Mouse (Mus musculus): ENCODE results near the gene Cylc1. TPM values are rescaled to one million over a fixed set of nuclear protein-coding genes. Genes with fewer than 3 reads are reported as not detected.

Cylc1 gene
- polyA plus RNA-seq (2015; fragmentation: Nextera tagmentation; extraction: Ambion mirVana), result not detected in 2 replicates

DNA sequence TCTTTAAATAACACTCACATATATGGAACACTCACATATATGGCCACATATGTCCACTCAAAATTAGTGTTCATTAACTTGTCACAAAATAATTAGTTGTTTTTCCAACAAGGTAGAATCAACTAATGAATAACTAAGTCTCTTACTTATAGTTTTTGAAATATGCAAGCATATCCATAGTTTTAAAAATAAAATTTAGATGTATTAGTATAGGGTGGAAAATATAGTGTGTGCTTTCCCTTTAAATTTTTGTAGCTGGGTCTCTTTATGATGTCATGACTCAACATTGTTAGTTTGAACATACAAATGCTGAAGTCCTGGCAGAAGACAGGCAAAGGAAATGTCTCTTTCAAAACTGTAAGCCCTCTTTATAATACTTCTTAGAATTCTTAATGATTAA, at the start of gene Cylc1:
Gene Cylc1, plus strand, starts transcription at position 301 of the 400 bp plus-strand sequence.
- H3K27me3 ChIP-seq, result no peaks in the 10 kb centered on the region
- no peak within 1 kb of the TSS for H3K4me2 ChIP-seq
- H3K9me3 ChIP-seq, result no peaks in the 10 kb centered on the region
- H3K36me3 ChIP-seq, result no peaks in the 10 kb centered on the region
- no peaks in the 10 kb centered on the region for H3K4me1 ChIP-seq
- no peak within 1 kb of the TSS for H3K4me3 ChIP-seq
- no peak within 1 kb of the TSS for H3K9ac ChIP-seq
- no peak for ATAC-seq (ENCODE audit: insufficient number of reproducible peaks, insufficient read depth, low FRiP score, low TSS enrichment, low read depth)
- H3K27ac ChIP-seq, result no peak within 1 kb of the TSS

DNA sequence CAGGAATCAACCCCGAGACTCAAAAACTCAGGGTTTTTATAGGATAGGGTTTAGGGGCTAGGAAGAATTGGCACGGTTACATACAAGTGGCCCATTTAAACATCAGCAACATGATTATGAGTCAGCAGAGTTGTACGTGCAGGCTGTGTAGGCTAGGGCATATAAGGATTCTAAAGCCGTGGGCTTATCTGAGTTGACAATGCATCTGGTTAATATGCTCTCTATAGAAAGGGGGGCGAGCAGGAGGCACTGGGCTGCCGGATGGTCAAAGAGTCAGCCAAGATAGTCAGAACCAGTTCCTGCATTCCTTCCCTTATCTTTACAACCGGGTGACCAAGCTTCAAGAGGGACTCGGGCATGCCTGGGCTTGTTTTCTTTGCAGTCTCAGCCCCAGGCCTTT, 31.5 kb upstream of the Cylc1 start:
- H3K9me3 ChIP-seq, result no peaks in the 10 kb centered on the region
- H3K4me3 ChIP-seq, result no peak overlapping the region
- WGBS, result 84% methylated on average over 8 of the region's 8 CpGs
- no peak overlapping the region for H3K9ac ChIP-seq
- no peaks in the 10 kb centered on the region for H3K27me3 ChIP-seq
- no peak overlapping the region for H3K4me2 ChIP-seq
- H3K4me1 ChIP-seq, result no peaks in the 10 kb centered on the region
- no peaks in the 10 kb centered on the region for H3K36me3 ChIP-seq
- no peak overlapping the region for H3K27ac ChIP-seq
- ATAC-seq (ENCODE audit: insufficient number of reproducible peaks, insufficient read depth, low FRiP score, low TSS enrichment, low read depth), result no peak

DNA sequence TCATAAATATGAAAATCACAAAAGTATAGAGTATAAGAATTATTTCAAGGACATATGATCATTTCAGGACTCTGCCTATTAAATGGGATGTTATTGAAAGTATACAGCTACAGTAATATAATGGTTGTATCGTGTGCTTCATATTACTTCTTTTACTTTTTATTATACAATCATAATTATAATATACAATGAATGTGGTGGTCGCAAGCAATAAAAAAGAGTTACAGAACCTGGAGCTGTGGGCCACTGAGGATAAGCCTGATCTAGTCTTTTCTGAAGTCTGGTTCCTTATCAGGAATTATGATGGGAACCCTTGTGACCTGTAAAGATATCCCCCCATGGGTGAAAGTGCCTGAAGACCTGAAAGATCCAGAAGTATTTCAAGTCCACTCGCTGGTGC, 57.8 kb downstream of the Cylc1 start, which contains the start of gene Gm10112:
Gene Gm10112, plus strand, starts transcription at position 301 of the 400 bp plus-strand sequence.
- ATAC-seq (ENCODE audit: insufficient number of reproducible peaks, insufficient read depth, low FRiP score, low TSS enrichment, low read depth), result no peak

More for the DNA sequence above, 57.8 kb downstream of the Cylc1 start, which contains the start of gene Gm10112:
- H3K9ac ChIP-seq, result no peak within 1 kb of the TSS
- H3K27me3 ChIP-seq, result no peaks in the 10 kb centered on the region
- H3K4me1 ChIP-seq, result no peaks in the 10 kb centered on the region
- WGBS, result 84% methylated on average over 3 of the region's 3 CpGs
- no peak within 1 kb of the TSS for H3K4me2 ChIP-seq
- no peak within 1 kb of the TSS for H3K27ac ChIP-seq
- H3K9me3 ChIP-seq, result no peaks in the 10 kb centered on the region
- H3K36me3 ChIP-seq, result no peaks in the 10 kb centered on the region
- H3K4me3 ChIP-seq, result no peak within 1 kb of the TSS

Other genes with a start within 250 kb of the Cylc1 start
- not detected in 2 replicates for gene Gm10112, start 57.9 kb downstream of the Cylc1 start, polyA plus RNA-seq (2015; fragmentation: Nextera tagmentation; extraction: Ambion mirVana)

Measured in embryonic facial prominence, embryonic 13.5 days (tissue).